Mouse (Mus musculus) lung, embryonic 14.5 days (tissue): ENCODE measurements around the gene Lin7a. TPM values are rescaled to one million over a fixed set of nuclear protein-coding genes. Genes with fewer than 3 reads are reported as not detected.

Experiments used
- ATAC-seq: fragments of 200-750 bp; cut with Nextera tagmentation; 2 replicates; pipeline ENCODE4 v1.8.0; 2017; ENCODE audit warnings: mild to moderate bottlenecking, moderate TSS enrichment, moderate library complexity; ENCODE audit not compliant: insufficient read depth
- DNase-seq: peaks from one replicate; pipeline ENCODE4 v3.0.0-alpha.2; 2015
- H3K27ac ChIP-seq: fragments of 300-500 bp; sonication (generic); 2 replicates; pipeline ENCODE4 v1.5.1; 2014; ENCODE audit warnings: low read depth, mild to moderate bottlenecking, moderate library complexity
- H3K27me3 ChIP-seq: fragments of 300-500 bp; sonication (generic); 2 replicates; pipeline ENCODE4 v1.6.1; 2014; ENCODE audit warnings: low read length, control low read depth; ENCODE audit not compliant: insufficient read depth
- H3K36me3 ChIP-seq: fragments of 300-500 bp; sonication (generic); 2 replicates; pipeline ENCODE4 v1.6.1; 2014; ENCODE audit warnings: control low read depth; ENCODE audit not compliant: insufficient read depth
- H3K4me1 ChIP-seq: fragments of 300-500 bp; sonication (generic); 2 replicates; pipeline ENCODE4 v1.6.1; 2014; ENCODE audit warnings: antibody characterized with exemption, control low read depth; ENCODE audit not compliant: insufficient read depth
- H3K4me2 ChIP-seq: fragments of 300-500 bp; sonication (generic); 2 replicates; pipeline ENCODE4 v1.6.1; 2014; ENCODE audit warnings: mild to moderate bottlenecking
- H3K4me3 ChIP-seq: fragments of 300-500 bp; sonication (generic); 2 replicates; pipeline ENCODE4 v1.5.1; 2014; ENCODE audit warnings: low read depth, low read length
- H3K9ac ChIP-seq: fragments of 300-500 bp; sonication (generic); 2 replicates; pipeline ENCODE4 v1.6.1; 2014
- H3K9me3 ChIP-seq: fragments of 300-500 bp; sonication (generic); 2 replicates; pipeline ENCODE4 v1.6.1; 2016; ENCODE audit warnings: low read depth, low read length, control low read depth
- CTCF ChIP-seq: IDR thresholded peaks from 2 replicates; pipeline ENCODE4 v1.5.1; 2016; ENCODE audit warnings: antibody characterized with exemption, low read depth
- WGBS: fragments of 180-500 bp; shearing (Covaris S2); extraction: QIAGEN DNeasy Blood & Tissue Kit; methylation state at CpG from one replicate; pipeline ENCODE4 v1.1.7; 2014; 5-methylcytosine and 5-hydroxymethylcytosine counted together
- polyA plus RNA-seq: library from polyadenylated mRNA; unstranded; fragments of >200 nt; fragmentation: Nextera tagmentation; extraction: Ambion mirVana; gene quantifications from 2 replicates; pipeline ENCODE4 v1.2.1, GENCODE M21; 2014

Gene Lin7a
- polyA plus RNA-seq, 1 experiment from 2014 or later = 12.5 TPM

- Histone ChIP-seq H3K27me3 (no peaks in the 10 kb centered on the region), H3K27ac (no peak overlapping the region), H3K4me3 (no peak overlapping the region), H3K4me1 (no peaks in the 10 kb centered on the region), H3K9me3 (no peaks in the 10 kb centered on the region), H3K36me3 (no peaks in the 10 kb centered on the region), H3K4me2 (no peak overlapping the region), H3K9ac (no peak overlapping the region)
- TF ChIP-seq CTCF = no peak
- ATAC-seq (no peak), DNase-seq (no peak)
- WGBS = 84% methylated on average over 4 of the region's 4 CpGs
Measured at GRCm38 (mm10) chr10:107405347-107405746, 133.9 kb downstream of the Lin7a start.

GRCm38 (mm10) chr10:107418306-107418705 is 146.8 kb downstream of the Lin7a start:
- H3K27me3 ChIP-seq = no peaks in the 10 kb centered on the region
- DNase-seq (no peak), ATAC-seq (no peak)
- no peak overlapping the region for H3K27ac ChIP-seq
- no peak overlapping the region for H3K9ac ChIP-seq
- H3K4me1 ChIP-seq = no peaks in the 10 kb centered on the region
- no peaks in the 10 kb centered on the region for H3K36me3 ChIP-seq
- H3K4me2 ChIP-seq = no peak overlapping the region
- H3K4me3 ChIP-seq = no peak overlapping the region
- 67% methylated on average over 14 of the region's 14 CpGs for WGBS
- no peaks in the 10 kb centered on the region for H3K9me3 ChIP-seq
- TF ChIP-seq CTCF = no peak

- Histone ChIP-seq H3K27me3 (no peaks in the 10 kb centered on the region), H3K9me3 (no peaks in the 10 kb centered on the region), H3K9ac (no peak overlapping the region), H3K27ac (no peak overlapping the region), H3K4me3 (no peak overlapping the region), H3K4me2 (no peak overlapping the region), H3K36me3 (no peaks in the 10 kb centered on the region), H3K4me1 (no peaks in the 10 kb centered on the region)
- WGBS = 61% methylated on average over 5 of the region's 5 CpGs
- ATAC-seq (no peak), DNase-seq (no peak)
- TF ChIP-seq CTCF = no peak
Measured at GRCm38 (mm10) chr10:107436967-107437366, 165.5 kb downstream of the Lin7a start.

- Histone ChIP-seq H3K9me3 (no peaks in the 10 kb centered on the region), H3K4me1 (no peaks in the 10 kb centered on the region), H3K27ac (no peak overlapping the region), H3K27me3 (no peaks in the 10 kb centered on the region), H3K4me3 (no peak overlapping the region), H3K9ac (no peak overlapping the region), H3K36me3 (no peaks in the 10 kb centered on the region), H3K4me2 (no peak overlapping the region)
- no peak for ATAC-seq
- peak; percentile 69 for DNase-seq
- TF ChIP-seq CTCF = peak; percentile 75
- WGBS = 10% methylated on average over 4 of the region's 4 CpGs
Measured at GRCm38 (mm10) chr10:107442781-107443180, 171.3 kb downstream of the Lin7a start.

GRCm38 (mm10) chr10:107449496-107450330 is 178.2 kb downstream of the Lin7a start:
- 81% methylated on average over 5 of the region's 5 CpGs for WGBS
- Histone ChIP-seq H3K36me3 (no peaks in the 10 kb centered on the region), H3K4me2 (no peak overlapping the region), H3K9ac (no peak overlapping the region), H3K27ac (no peak overlapping the region), H3K4me1 (no peaks in the 10 kb centered on the region), H3K4me3 (no peak overlapping the region), H3K9me3 (no peaks in the 10 kb centered on the region), H3K27me3 (no peaks in the 10 kb centered on the region)
- ATAC-seq (no peak), DNase-seq (no peak)
- no peak for TF ChIP-seq CTCF

GRCm38 (mm10) chr10:107467819-107468218 is 196.3 kb downstream of the Lin7a start:
- no peak overlapping the region for H3K27ac ChIP-seq

More at GRCm38 (mm10) chr10:107467819-107468218, 196.3 kb downstream of the Lin7a start:
- no peak for TF ChIP-seq CTCF
- peak; percentile 94 for ATAC-seq
- no peak overlapping the region for H3K4me3 ChIP-seq
- no peaks in the 10 kb centered on the region for H3K4me1 ChIP-seq
- peak; percentile 44 for DNase-seq
- no peaks in the 10 kb centered on the region for H3K27me3 ChIP-seq
- no peaks in the 10 kb centered on the region for H3K36me3 ChIP-seq
- 25% methylated on average over 7 of the region's 7 CpGs for WGBS
- H3K9ac ChIP-seq = no peak overlapping the region
- H3K9me3 ChIP-seq = no peaks in the 10 kb centered on the region
- H3K4me2 ChIP-seq = no peak overlapping the region

Other genes starting within 250 kb of the Lin7a start
- 13.5 and 14.0 TPM in 2 replicates for gene Acss3, start 148.0 kb upstream of the Lin7a start, polyA plus RNA-seq
- 0.08 and 0.28 TPM in 2 replicates for gene Myf5, start 214.4 kb downstream of the Lin7a start, polyA plus RNA-seq
- gene Myf6, start 223.1 kb downstream of the Lin7a start, polyA plus RNA-seq = 0.14 and 0.24 TPM in 2 replicates